Mouse (Mus musculus): Measurements from ENCODE around the gene LTO1. TPM values are rescaled to one million over a fixed set of nuclear protein-coding genes. Genes with fewer than 3 reads are reported as not detected.
"Not testable (repeated sequence)": the region's sequence is repeated elsewhere in the genome, so short reads cannot be mapped to it uniquely, and the experiment has no call there.

LTO1 gene
- 1.3 and 20.1 TPM in 2 replicates for polyA plus RNA-seq (2012; ENCODE audit: insufficient read depth, low replicate concordance)

GRCm38 (mm10) chr7:144914948-144915750, at the start of gene LTO1:
Gene LTO1, plus strand, starts transcription at chr7:144915100.
- H3K4me1 ChIP-seq = peaks cover 39% of the 10 kb centered on the region
- peaks cover 37% of the 10 kb centered on the region for H3K36me3 ChIP-seq (replicated peaks; ENCODE audit: low read length)
- no peak for TF ChIP-seq GATA1 (IDR thresholded peaks at IDR 0.05; ENCODE audit: borderline replicate concordance, low read length)
- TF ChIP-seq FLI1 (IDR thresholded peaks at IDR 0.05; ENCODE audit: low read length) = no peak
- no peaks in the 10 kb centered on the region for H3K27me3 ChIP-seq (replicated peaks)
- peak within 1 kb of the TSS; percentile 94 for H3K4me3 ChIP-seq (replicated peaks)
- no peaks in the 10 kb centered on the region for H3K9me3 ChIP-seq

- peaks cover 76% of the 10 kb centered on the region for H3K27me3 ChIP-seq (replicated peaks)
- TF ChIP-seq FLI1 (IDR thresholded peaks at IDR 0.05; ENCODE audit: low read length) = no peak
- no peak for TF ChIP-seq GATA1 (IDR thresholded peaks at IDR 0.05; ENCODE audit: borderline replicate concordance, low read length)
Measured at GRCm38 (mm10) chr7:144867161-144867560, 47.7 kb upstream of the LTO1 start.

GRCm38 (mm10) chr7:144867602-144868001, 47.3 kb upstream of the LTO1 start:
- Histone ChIP-seq H3K27me3 (replicated peaks) (peaks cover 76% of the 10 kb centered on the region), H3K36me3 (replicated peaks; ENCODE audit: low read length) (no peaks in the 10 kb centered on the region), H3K4me1 (peaks cover 9% of the 10 kb centered on the region), H3K9me3 (no peaks in the 10 kb centered on the region), H3K4me3 (replicated peaks) (no peak overlapping the region)
- TF ChIP-seq FLI1 (IDR thresholded peaks at IDR 0.05; ENCODE audit: low read length) = no peak
- no peak for TF ChIP-seq GATA1 (IDR thresholded peaks at IDR 0.05; ENCODE audit: borderline replicate concordance, low read length)

More at GRCm38 (mm10) chr7:144867161-144867560, 47.7 kb upstream of the LTO1 start:
- Histone ChIP-seq H3K9me3 (no peaks in the 10 kb centered on the region), H3K36me3 (replicated peaks; ENCODE audit: low read length) (no peaks in the 10 kb centered on the region), H3K4me3 (replicated peaks) (no peak overlapping the region), H3K4me1 (peaks cover 6% of the 10 kb centered on the region)

GRCm38 (mm10) chr7:144872420-144872819, 42.5 kb upstream of the LTO1 start:
- TF ChIP-seq FLI1 (IDR thresholded peaks at IDR 0.05; ENCODE audit: low read length) (no peak), GATA1 (IDR thresholded peaks at IDR 0.05; ENCODE audit: borderline replicate concordance, low read length) (no peak)
- H3K9me3 ChIP-seq = no peaks in the 10 kb centered on the region
- H3K4me3 ChIP-seq (replicated peaks) = no peak overlapping the region
- peaks cover 27% of the 10 kb centered on the region for H3K4me1 ChIP-seq
- H3K36me3 ChIP-seq (replicated peaks; ENCODE audit: low read length) = no peaks in the 10 kb centered on the region
- peaks cover 74% of the 10 kb centered on the region for H3K27me3 ChIP-seq (replicated peaks)

- H3K9me3 ChIP-seq = no peaks in the 10 kb centered on the region
- H3K4me1 ChIP-seq = peaks cover 27% of the 10 kb centered on the region
- H3K4me3 ChIP-seq (replicated peaks) = no peak overlapping the region
- no peaks in the 10 kb centered on the region for H3K36me3 ChIP-seq (replicated peaks; ENCODE audit: low read length)
- peaks cover 70% of the 10 kb centered on the region for H3K27me3 ChIP-seq (replicated peaks)
- no peak for TF ChIP-seq GATA1 (IDR thresholded peaks at IDR 0.05; ENCODE audit: borderline replicate concordance, low read length)
- no peak for TF ChIP-seq FLI1 (IDR thresholded peaks at IDR 0.05; ENCODE audit: low read length)
Measured at GRCm38 (mm10) chr7:144873160-144873559, 41.7 kb upstream of the LTO1 start.

- no peak for TF ChIP-seq FLI1 (IDR thresholded peaks at IDR 0.05; ENCODE audit: low read length)
- TF ChIP-seq GATA1 (IDR thresholded peaks at IDR 0.05; ENCODE audit: borderline replicate concordance, low read length) = no peak
- Histone ChIP-seq H3K27me3 (replicated peaks) (peaks cover 68% of the 10 kb centered on the region), H3K9me3 (no peaks in the 10 kb centered on the region), H3K4me3 (replicated peaks) (no peak overlapping the region), H3K4me1 (peaks cover 27% of the 10 kb centered on the region), H3K36me3 (replicated peaks; ENCODE audit: low read length) (no peaks in the 10 kb centered on the region)
Measured at GRCm38 (mm10) chr7:144874226-144874625, 40.7 kb upstream of the LTO1 start.

GRCm38 (mm10) chr7:144878401-144878800, 36.5 kb upstream of the LTO1 start:
- Histone ChIP-seq H3K4me1 (peaks cover 13% of the 10 kb centered on the region), H3K9me3 (no peaks in the 10 kb centered on the region), H3K36me3 (replicated peaks; ENCODE audit: low read length) (no peaks in the 10 kb centered on the region), H3K27me3 (replicated peaks) (peaks cover 64% of the 10 kb centered on the region), H3K4me3 (replicated peaks) (no peak overlapping the region)
- no peak for TF ChIP-seq FLI1 (IDR thresholded peaks at IDR 0.05; ENCODE audit: low read length)
- TF ChIP-seq GATA1 (IDR thresholded peaks at IDR 0.05; ENCODE audit: borderline replicate concordance, low read length) = no peak

GRCm38 (mm10) chr7:144883106-144883505, 31.8 kb upstream of the LTO1 start:
- peaks cover 52% of the 10 kb centered on the region for H3K27me3 ChIP-seq (replicated peaks)
- H3K4me1 ChIP-seq = no peaks in the 10 kb centered on the region
- no peak overlapping the region for H3K4me3 ChIP-seq (replicated peaks)
- no peaks in the 10 kb centered on the region for H3K36me3 ChIP-seq (replicated peaks; ENCODE audit: low read length)
- TF ChIP-seq GATA1 (IDR thresholded peaks at IDR 0.05; ENCODE audit: borderline replicate concordance, low read length) = no peak
- no peak for TF ChIP-seq FLI1 (IDR thresholded peaks at IDR 0.05; ENCODE audit: low read length)
- 0 out of 2 replicates have a peak, but pooled peaks cover 6% of the 10 kb centered on the region for H3K9me3 ChIP-seq

- H3K9me3 ChIP-seq = 0 out of 2 replicates have a peak, but pooled peaks cover 7% of the 10 kb centered on the region
- H3K36me3 ChIP-seq (replicated peaks; ENCODE audit: low read length) = no peaks in the 10 kb centered on the region
- no peak for TF ChIP-seq FLI1 (IDR thresholded peaks at IDR 0.05; ENCODE audit: low read length)
- H3K4me1 ChIP-seq = no peaks in the 10 kb centered on the region
- H3K4me3 ChIP-seq (replicated peaks) = no peak overlapping the region
- H3K27me3 ChIP-seq (replicated peaks) = peaks cover 63% of the 10 kb centered on the region
Measured at GRCm38 (mm10) chr7:144887672-144888071, 27.2 kb upstream of the LTO1 start.

GRCm38 (mm10) chr7:144888564-144889299, 26.2 kb upstream of the LTO1 start:
- 0 out of 2 replicates have a peak, but pooled peaks cover 7% of the 10 kb centered on the region for H3K9me3 ChIP-seq
- no peaks in the 10 kb centered on the region for H3K4me1 ChIP-seq
- H3K36me3 ChIP-seq (replicated peaks; ENCODE audit: low read length) = no peaks in the 10 kb centered on the region
- TF ChIP-seq FLI1 (IDR thresholded peaks at IDR 0.05; ENCODE audit: low read length) (no peak), GATA1 (IDR thresholded peaks at IDR 0.05; ENCODE audit: borderline replicate concordance, low read length) (no peak)
- peaks cover 58% of the 10 kb centered on the region for H3K27me3 ChIP-seq (replicated peaks)
- H3K4me3 ChIP-seq (replicated peaks) = no peak overlapping the region

- not testable (repeated sequence) for H3K4me3 ChIP-seq (replicated peaks); H3K36me3 ChIP-seq (replicated peaks; ENCODE audit: low read length); H3K9me3 ChIP-seq
- Histone ChIP-seq H3K27me3 (replicated peaks) (peaks cover 56% of the 10 kb centered on the region), H3K4me1 (peaks cover 13% of the 10 kb centered on the region)
Measured at GRCm38 (mm10) chr7:144890661-144891060, 24.2 kb upstream of the LTO1 start.
